Mouse (Mus musculus): ENCODE results near the gene Olfr1355. TPM values are rescaled to one million over a fixed set of nuclear protein-coding genes. Genes with fewer than 3 reads are reported as not detected.
"Not testable (repeated sequence)": the region's sequence is repeated elsewhere in the genome, so short reads cannot be mapped to it uniquely, and the experiment has no call there.

The Olfr1355 gene
- total RNA-seq (2021) (not detected), polyA plus RNA-seq (2012; rRNA removed) (not detected in 2 replicates)
- long read RNA-seq, result 0 reads

GRCm38 (mm10) chr10:78875240-78875639, at the start of gene Olfr1355:
Gene Olfr1355, plus strand, starts transcription at chr10:78875540.
- no peak for DNase-seq

- not testable (repeated sequence) for DNase-seq
Observed at GRCm38 (mm10) chr10:78840456-78840855, 34.9 kb upstream of the Olfr1355 start.

- DNase-seq, result no peak
Observed at GRCm38 (mm10) chr10:78852066-78852465, 23.3 kb upstream of the Olfr1355 start, which contains the start of gene Olfr1356. Gene Olfr1356, minus strand, starts transcription at chr10:78852166.

- DNase-seq, result not testable (repeated sequence)
Observed at GRCm38 (mm10) chr10:78912871-78913270, 37.5 kb downstream of the Olfr1355 start, which contains the start of gene Olfr1354. Gene Olfr1354, plus strand, starts transcription at chr10:78913171.

Other genes with a start within 250 kb of the Olfr1355 start
- not detected for gene Casp14, start 157.2 kb upstream of the Olfr1355 start, total RNA-seq (2021)
- gene Casp14, start 157.2 kb upstream of the Olfr1355 start, polyA plus RNA-seq (2012; rRNA removed), result not detected in 2 replicates
- gene Ccdc105, start 122.5 kb upstream of the Olfr1355 start, total RNA-seq (2021), result not detected
- gene Ccdc105, start 122.5 kb upstream of the Olfr1355 start, polyA plus RNA-seq (2012; rRNA removed), result 0.07 TPM in 1 of 2 replicates, not detected in the other
- under 1 TPM in 1 of 2 experiments, not detected in 1; 0.21 TPM for gene Slc1a6, start 95.0 kb upstream of the Olfr1355 start, total RNA-seq (2021)
- gene Slc1a6, start 95.0 kb upstream of the Olfr1355 start, polyA plus RNA-seq (2012; rRNA removed), result 0.04 and 0.57 TPM in 2 replicates
- not detected for gene Olfr1356, start 23.4 kb upstream of the Olfr1355 start, total RNA-seq (2021)
- gene Olfr1356, start 23.4 kb upstream of the Olfr1355 start, polyA plus RNA-seq (2012; rRNA removed), result not detected in 2 replicates
- not detected for gene Olfr1354, start 37.6 kb downstream of the Olfr1355 start, total RNA-seq (2021)
- gene Olfr1354, start 37.6 kb downstream of the Olfr1355 start, polyA plus RNA-seq (2012; rRNA removed), result not detected in 2 replicates
- not detected for gene Olfr8, start 75.1 kb downstream of the Olfr1355 start, total RNA-seq (2021)
- gene Olfr8, start 75.1 kb downstream of the Olfr1355 start, polyA plus RNA-seq (2012; rRNA removed), result not detected in 2 replicates
- gene Olfr1353, start 87.8 kb downstream of the Olfr1355 start, total RNA-seq (2021), result not detected
- gene Olfr1353, start 87.8 kb downstream of the Olfr1355 start, polyA plus RNA-seq (2012; rRNA removed), result not detected in 2 replicates
- gene Olfr1352, start 105.5 kb downstream of the Olfr1355 start, total RNA-seq (2021), result not detected
- not detected in 2 replicates for gene Olfr1352, start 105.5 kb downstream of the Olfr1355 start, polyA plus RNA-seq (2012; rRNA removed)
- not detected for gene Olfr1351, start 136.9 kb downstream of the Olfr1355 start, total RNA-seq (2021)
- gene Olfr1351, start 136.9 kb downstream of the Olfr1355 start, polyA plus RNA-seq (2012; rRNA removed), result not detected in 2 replicates
- not detected for gene Olfr57, start 153.2 kb downstream of the Olfr1355 start, total RNA-seq (2021)
- gene Olfr57, start 153.2 kb downstream of the Olfr1355 start, polyA plus RNA-seq (2012; rRNA removed), result not detected in 2 replicates
- 10 to 100 TPM; 11.4 to 13.5 TPM for gene 2610008E11Rik, start 222.1 kb downstream of the Olfr1355 start, total RNA-seq (2021)
- gene 2610008E11Rik, start 222.1 kb downstream of the Olfr1355 start, polyA plus RNA-seq (2012; rRNA removed), result 0.32 and 0.83 TPM in 2 replicates